ENCODE assay signal across 10 mouse cellular contexts in the genomic region with DNA sequence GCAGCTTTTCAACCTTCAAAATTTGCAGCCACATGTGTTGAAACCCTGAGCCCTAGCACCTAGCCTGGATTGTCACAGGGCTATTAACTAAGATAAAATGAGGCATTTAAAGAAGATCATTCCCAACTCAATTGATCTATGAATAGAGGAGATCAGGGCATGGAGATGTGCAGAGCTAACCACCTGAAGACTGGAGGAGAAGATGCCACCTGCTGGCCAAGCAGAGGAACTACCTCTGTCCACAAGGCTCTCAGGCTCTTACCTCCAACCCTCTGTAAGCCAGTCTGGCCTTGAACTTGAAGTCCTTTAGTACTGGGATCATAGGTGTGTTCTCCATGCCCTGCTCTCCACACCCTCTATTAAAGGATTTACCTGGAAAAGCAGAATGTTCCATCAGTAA. TPM values are rescaled to one million over a fixed set of nuclear protein-coding genes. Genes with fewer than 3 reads are reported as not detected.
DNase-seq lines count a peak whose midpoint lies in the region; ATAC-seq and TF ChIP-seq lines count a peak whose summit lies in the region.
"Had no signal": no experiment of that assay in that cellular context is flagged by ENCODE, and none has a peak within 500 bp of the region (broad histone marks: within the 10 kb centered on the region; RNA-seq: fewer than 3 reads in every experiment).

No protein-coding gene starts in this region.

- no peak for ATAC-seq in forebrain, postnatal 0 days
- no peak for ATAC-seq in forebrain, embryonic 13.5 days
- peak; percentile 64 for ATAC-seq in inflammation-experienced regulatory T-cells, adult 6 months

- no peak overlapping the region for H3K9ac ChIP-seq in forebrain, postnatal 0 days
- H3K9ac ChIP-seq in forebrain, embryonic 13.5 days, result no peak overlapping the region
- H3K9ac ChIP-seq: limb, embryonic 12.5 days; stomach, embryonic 15.5 days had no signal

- H3K9me3 ChIP-seq in forebrain, postnatal 0 days (ENCODE audit: low read length), result no peaks in the 10 kb centered on the region
- H3K9me3 ChIP-seq in forebrain, embryonic 13.5 days (replicated peaks), result no peaks in the 10 kb centered on the region
- H3K9me3 ChIP-seq: limb, embryonic 12.5 days; stomach, embryonic 15.5 days had no signal

- H3K27me3 ChIP-seq in forebrain, postnatal 0 days (ENCODE audit: insufficient read depth, low read length), result no peaks in the 10 kb centered on the region
- no peaks in the 10 kb centered on the region for H3K27me3 ChIP-seq in forebrain, embryonic 13.5 days
- H3K27me3 ChIP-seq: limb, embryonic 12.5 days; stomach, embryonic 15.5 days had no signal

- H3K4me3 ChIP-seq in forebrain, postnatal 0 days (ENCODE audit: low read depth, low read length), result no peak overlapping the region
- no peak overlapping the region for H3K4me3 ChIP-seq in forebrain, embryonic 13.5 days
- H3K4me3 ChIP-seq in lung, adult 2 months (replicated peaks; ENCODE audit: extremely low read depth, low read depth, low read length), result no peak overlapping the region
- H3K4me3 ChIP-seq: limb, embryonic 12.5 days; stomach, embryonic 15.5 days had no signal

- peak; percentile 64 for TF ChIP-seq CTCF in forebrain, postnatal 0 days (IDR thresholded peaks at IDR 0.05; ENCODE audit: low read depth)
- peak; percentile 87 for TF ChIP-seq CTCF in lung, adult 2 months (IDR thresholded peaks at IDR 0.05; ENCODE audit: insufficient read depth, low read length)

- H3K4me1 ChIP-seq in forebrain, postnatal 0 days (ENCODE audit: insufficient read depth), result no peaks in the 10 kb centered on the region
- H3K4me1 ChIP-seq in forebrain, embryonic 13.5 days, result no peaks in the 10 kb centered on the region
- no peaks in the 10 kb centered on the region for H3K4me1 ChIP-seq in lung, adult 2 months (ENCODE audit: control insufficient read depth, insufficient read depth, low read length)
- H3K4me1 ChIP-seq: limb, embryonic 12.5 days; stomach, embryonic 15.5 days had no signal

- no peak for TF ChIP-seq POLR2A in lung, adult 2 months (IDR thresholded peaks at IDR 0.05; ENCODE audit: borderline replicate concordance, extremely low read depth, low read depth, low read length)

- H3K4me2 ChIP-seq in forebrain, postnatal 0 days (ENCODE audit: low read depth), result no peak overlapping the region
- no peak overlapping the region for H3K4me2 ChIP-seq in forebrain, embryonic 13.5 days
- H3K4me2 ChIP-seq: limb, embryonic 12.5 days; stomach, embryonic 15.5 days had no signal

- H3K36me3 ChIP-seq in forebrain, postnatal 0 days (ENCODE audit: insufficient read depth), result no peaks in the 10 kb centered on the region
- no peaks in the 10 kb centered on the region for H3K36me3 ChIP-seq in forebrain, embryonic 13.5 days (ENCODE audit: poor library complexity, severe bottlenecking)
- H3K36me3 ChIP-seq: limb, embryonic 12.5 days; stomach, embryonic 15.5 days had no signal

- DNase-seq in forebrain, postnatal 0 days, result peak; percentile 2
- DNase-seq in urinary bladder, postnatal 14 days (ENCODE audit: low spot score), result peak; percentile 46
- DNase-seq in urinary bladder, postnatal 4 days (ENCODE audit: low spot score in 2 of 2), result no peak
- DNase-seq in cerebellum, postnatal 36 days, result peak; percentile 28 to 35
- DNase-seq in lung, adult 2 months, result peak; percentile 60
- DNase-seq in spleen, postnatal 4 days (ENCODE audit: low spot score in 2 of 2), result peak; percentile 34 to 80

- no peak overlapping the region for H3K27ac ChIP-seq in forebrain, postnatal 0 days (ENCODE audit: low read depth, low read length)
- H3K27ac ChIP-seq in forebrain, embryonic 13.5 days, result no peak overlapping the region
- H3K27ac ChIP-seq: limb, embryonic 12.5 days; stomach, embryonic 15.5 days had no signal

RNA-seq across cellular contexts. Expression of gene Ly6c1, which starts 11.9 kb away (rescaled TPM):
- 22.3 and 28.7 TPM in 2 replicates for total RNA-seq in forebrain, postnatal 0 days (2014; rRNA removed)
- 22.8 and 22.9 TPM in 2 replicates for polyA plus RNA-seq in forebrain, postnatal 0 days (2015; fragmentation: Nextera tagmentation; extraction: Ambion mirVana)
- polyA plus RNA-seq in forebrain, embryonic 13.5 days (2015; fragmentation: Nextera tagmentation; extraction: Ambion mirVana), result 1.0 and 1.5 TPM in 2 replicates
- polyA plus RNA-seq in inflammation-experienced regulatory T-cells, adult 6 months (2017; shearing (Covaris generic)), result 100 to 1,000 TPM in 1 of 3 experiments, 10 to 100 TPM in 1, 1 to 10 TPM in 1; 1.9 to 113 (median 61.0) TPM
- 806 and 848 TPM in 2 replicates for polyA plus RNA-seq in lung, adult 2 months (2012; rRNA removed)

RNA-seq across cellular contexts. Expression of gene Ly6c2, which starts 51.3 kb away (rescaled TPM):
- 0.38 TPM in 1 of 2 replicates, not detected in the other for total RNA-seq in forebrain, postnatal 0 days (2014; rRNA removed)
- polyA plus RNA-seq in forebrain, postnatal 0 days (2015; fragmentation: Nextera tagmentation; extraction: Ambion mirVana), result 0.40 and 0.62 TPM in 2 replicates
- polyA plus RNA-seq in forebrain, embryonic 13.5 days (2015; fragmentation: Nextera tagmentation; extraction: Ambion mirVana), result not detected in 2 replicates
- 10 to 100 TPM in 2 of 3 experiments, 1 to 10 TPM in 1; 9.1 to 23.1 (median 10.3) TPM for polyA plus RNA-seq in inflammation-experienced regulatory T-cells, adult 6 months (2017; shearing (Covaris generic))
- 37.1 and 42.9 TPM in 2 replicates for polyA plus RNA-seq in lung, adult 2 months (2012; rRNA removed)
- polyA plus RNA-seq: limb, embryonic 12.5 days had no signal

Comparison
In these comparisons a context has a peak if more than half of its experiments do, and no peak if none do; other contexts are left out.
1. DNase-seq: peak in forebrain, postnatal 0 days (single experiment), urinary bladder, postnatal 14 days (single experiment), cerebellum, postnatal 36 days (2 of 2), lung, adult 2 months (single experiment) and spleen, postnatal 4 days (2 of 2); none in urinary bladder, postnatal 4 days (0 of 2).